Mouse (Mus musculus): ENCODE data around the gene 7530416G11Rik. TPM values are rescaled to one million over a fixed set of nuclear protein-coding genes. Genes with fewer than 3 reads are reported as not detected.

Gene 7530416G11Rik
- polyA plus RNA-seq (2015; fragmentation: Nextera tagmentation; extraction: Ambion mirVana) = not detected in 2 replicates

DNA sequence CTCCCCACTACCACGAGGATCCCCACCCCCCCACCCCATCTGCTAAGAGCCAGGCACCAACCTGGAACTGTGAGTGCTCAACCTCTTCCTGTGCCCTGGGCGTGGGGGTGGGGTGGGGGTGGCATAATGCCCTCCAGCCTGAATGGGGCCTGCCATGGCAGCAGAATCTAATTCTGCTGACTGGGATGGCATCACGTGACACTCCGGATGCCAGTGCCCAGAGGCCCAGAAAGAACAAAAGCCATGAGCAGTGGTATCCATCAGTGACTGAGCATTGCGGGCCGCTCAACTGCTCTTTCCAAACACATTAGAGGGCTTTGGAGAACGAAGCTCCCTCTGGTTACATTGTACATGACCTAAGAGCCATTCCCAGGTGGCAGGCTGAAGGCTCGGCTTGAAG, at the start of gene 7530416G11Rik:
Gene 7530416G11Rik, minus strand, starts transcription at position 101 of the 400 bp plus-strand sequence.

Other genes starting within 250 kb of the 7530416G11Rik start
- 112 and 121 TPM in 2 replicates for gene Atxn10, start 167.0 kb downstream of the 7530416G11Rik start, polyA plus RNA-seq (2015; fragmentation: Nextera tagmentation; extraction: Ambion mirVana)
- gene Wnt7b, start 79.2 kb upstream of the 7530416G11Rik start, polyA plus RNA-seq (2015; fragmentation: Nextera tagmentation; extraction: Ambion mirVana) = 1.2 TPM in 1 of 2 replicates, not detected in the other
- gene Ppara, start 231.8 kb upstream of the 7530416G11Rik start, polyA plus RNA-seq (2015; fragmentation: Nextera tagmentation; extraction: Ambion mirVana) = 22.5 and 40.1 TPM in 2 replicates